Mouse (Mus musculus) forebrain, postnatal 0 days (tissue): ENCODE results near the gene Exoc3l2. TPM values are rescaled to one million over a fixed set of nuclear protein-coding genes. Genes with fewer than 3 reads are reported as not detected.
A peak's percentile ranks its signal among the peaks of the same experiment; 100 is the strongest.

Experiments used
- ATAC-seq: fragments of 200-750 bp; cut with Nextera tagmentation; 2 replicates; pipeline ENCODE4 v1.8.0; 2017; ENCODE audit warnings: mild to moderate bottlenecking, moderate library complexity
- DNase-seq: peaks from one replicate; pipeline ENCODE4 v3.0.0-alpha.2; 2015
- H3K27ac ChIP-seq: fragments of 300-500 bp; sonication (generic); 2 replicates; pipeline ENCODE4 v1.5.1; 2014; ENCODE audit warnings: low read depth, mild to moderate bottlenecking, antibody characterized with exemption, low read length, moderate library complexity, mixed read lengths
- H3K27me3 ChIP-seq: fragments of 300-500 bp; sonication (generic); 2 replicates; pipeline ENCODE4 v1.6.1; 2014; ENCODE audit warnings: mild to moderate bottlenecking, low read length, mixed read lengths; ENCODE audit not compliant: insufficient read depth
- H3K36me3 ChIP-seq: fragments of 300-500 bp; sonication (generic); 2 replicates; pipeline ENCODE4 v1.6.1; 2014; ENCODE audit warnings: mild to moderate bottlenecking, moderate library complexity; ENCODE audit not compliant: insufficient read depth
- H3K4me1 ChIP-seq: fragments of 300-500 bp; sonication (generic); 2 replicates; pipeline ENCODE4 v1.6.1; 2014; ENCODE audit warnings: antibody characterized with exemption; ENCODE audit not compliant: insufficient read depth
- H3K4me2 ChIP-seq: fragments of 300-500 bp; sonication (generic); 2 replicates; pipeline ENCODE4 v1.6.1; 2014; ENCODE audit warnings: low read depth, mild to moderate bottlenecking, moderate library complexity
- H3K4me3 ChIP-seq: fragments of 300-500 bp; sonication (generic); 2 replicates; pipeline ENCODE4 v1.5.1; 2014; ENCODE audit warnings: low read depth, low read length, mixed read lengths
- H3K9ac ChIP-seq: fragments of 300-500 bp; sonication (generic); 2 replicates; pipeline ENCODE4 v1.6.1; 2014; ENCODE audit warnings: mild to moderate bottlenecking
- H3K9me3 ChIP-seq: fragments of 300-500 bp; sonication (generic); 2 replicates; pipeline ENCODE4 v1.6.1; 2016; ENCODE audit warnings: low read length
- CTCF ChIP-seq: sonication (generic); IDR thresholded peaks from 2 replicates; pipeline ENCODE4 v1.5.1; 2016; ENCODE audit warnings: antibody characterized with exemption, control low read depth, low read depth
- WGBS: fragments of 180-500 bp; shearing (Covaris S2); extraction: QIAGEN DNeasy Blood & Tissue Kit; methylation state at CpG from one replicate; pipeline ENCODE4 v1.1.7; 2014; 5-methylcytosine and 5-hydroxymethylcytosine counted together
- polyA plus RNA-seq: library from polyadenylated mRNA; unstranded; fragments of >200 nt; fragmentation: Nextera tagmentation; extraction: Ambion mirVana; gene quantifications from 2 replicates; pipeline ENCODE4 v1.2.1, GENCODE M21; 2015
- total RNA-seq: library from RNA; depleted of rRNA; stranded (reverse); fragments of >200 nt; gene quantifications from 2 replicates; pipeline ENCODE4 v1.2.3, GENCODE M21; 2014

The Exoc3l2 gene
- total and polyA plus RNA-seq, 2 experiments from 2014 or later: 0.14 to 0.38 TPM

- Histone ChIP-seq H3K36me3 (no peaks in the 10 kb centered on the region), H3K4me3 (no peak overlapping the region), H3K4me2 (no peak overlapping the region), H3K9me3 (no peaks in the 10 kb centered on the region), H3K27me3 (peaks cover 41% of the 10 kb centered on the region), H3K4me1 (no peaks in the 10 kb centered on the region), H3K9ac (no peak overlapping the region), H3K27ac (no peak overlapping the region)
- TF ChIP-seq CTCF: no peak
- ATAC-seq (no peak), DNase-seq (no peak)
- WGBS: 19% methylated on average over 23 of the region's 23 CpGs
Measured at GRCm38 (mm10) chr7:19469404-19469803, 6.3 kb downstream of the Exoc3l2 start.

- H3K27me3 ChIP-seq: peaks cover 41% of the 10 kb centered on the region
- WGBS: 8% methylated on average over 14 of the region's 14 CpGs
- no peak for ATAC-seq
Measured at GRCm38 (mm10) chr7:19470308-19470707, 7.2 kb downstream of the Exoc3l2 start.

GRCm38 (mm10) chr7:19472403-19472802 is 9.3 kb downstream of the Exoc3l2 start:
- H3K27me3 ChIP-seq: peaks cover 44% of the 10 kb centered on the region
- H3K27ac ChIP-seq: no peak overlapping the region
- WGBS: 40% methylated on average over 4 of the region's 4 CpGs
- ATAC-seq: no peak
- H3K4me1 ChIP-seq: no peaks in the 10 kb centered on the region
- no peaks in the 10 kb centered on the region for H3K36me3 ChIP-seq
- no peak overlapping the region for H3K9ac ChIP-seq
- DNase-seq: no peak
- H3K9me3 ChIP-seq: no peaks in the 10 kb centered on the region
- TF ChIP-seq CTCF: no peak
- H3K4me2 ChIP-seq: no peak overlapping the region
- H3K4me3 ChIP-seq: no peak overlapping the region

More at GRCm38 (mm10) chr7:19470308-19470707, 7.2 kb downstream of the Exoc3l2 start:
- no peak overlapping the region for H3K27ac ChIP-seq
- H3K4me3 ChIP-seq: no peak overlapping the region
- no peak overlapping the region for H3K4me2 ChIP-seq
- H3K4me1 ChIP-seq: no peaks in the 10 kb centered on the region
- H3K36me3 ChIP-seq: no peaks in the 10 kb centered on the region
- no peaks in the 10 kb centered on the region for H3K9me3 ChIP-seq
- DNase-seq: no peak
- no peak overlapping the region for H3K9ac ChIP-seq
- no peak for TF ChIP-seq CTCF

GRCm38 (mm10) chr7:19473875-19474443 is 10.8 kb downstream of the Exoc3l2 start:
- H3K9me3 ChIP-seq: no peaks in the 10 kb centered on the region
- peak overlapping the region; percentile 80 for H3K27ac ChIP-seq
- 0% methylated on average over 40 of the region's 89 CpGs for WGBS
- peak; percentile 90 for ATAC-seq
- no peaks in the 10 kb centered on the region for H3K4me1 ChIP-seq
- H3K36me3 ChIP-seq: no peaks in the 10 kb centered on the region
- TF ChIP-seq CTCF: no peak
- H3K4me2 ChIP-seq: peak overlapping the region; percentile 79
- peak overlapping the region; percentile 55 for H3K4me3 ChIP-seq
- peak; percentile 93 for DNase-seq
- H3K9ac ChIP-seq: peak overlapping the region; percentile 69
- H3K27me3 ChIP-seq: peaks cover 45% of the 10 kb centered on the region

- Histone ChIP-seq H3K27ac (no peak overlapping the region), H3K27me3 (peaks cover 21% of the 10 kb centered on the region), H3K9me3 (no peaks in the 10 kb centered on the region), H3K4me2 (no peak overlapping the region), H3K9ac (no peak overlapping the region), H3K4me3 (no peak overlapping the region), H3K4me1 (no peaks in the 10 kb centered on the region), H3K36me3 (no peaks in the 10 kb centered on the region)
- no peak for ATAC-seq
- TF ChIP-seq CTCF: no peak
- WGBS: 81% methylated on average over 2 of the region's 2 CpGs
- no peak for DNase-seq
Measured at GRCm38 (mm10) chr7:19477084-19477483, 14.0 kb downstream of the Exoc3l2 start.

- WGBS: 25% methylated on average over 14 of the region's 14 CpGs
- no peaks in the 10 kb centered on the region for H3K36me3 ChIP-seq
- H3K27me3 ChIP-seq: peaks cover 14% of the 10 kb centered on the region; the same call in 1 of the 2 replicates
- no peak overlapping the region for H3K27ac ChIP-seq
- no peak overlapping the region for H3K4me3 ChIP-seq
- H3K4me1 ChIP-seq: no peaks in the 10 kb centered on the region
- ATAC-seq: no peak
- no peak for TF ChIP-seq CTCF
- H3K4me2 ChIP-seq: no peak overlapping the region
- no peak for DNase-seq
- H3K9ac ChIP-seq: no peak overlapping the region
- no peaks in the 10 kb centered on the region for H3K9me3 ChIP-seq
Measured at GRCm38 (mm10) chr7:19477624-19478384, 14.7 kb downstream of the Exoc3l2 start.

- 83% methylated on average over 8 of the region's 8 CpGs for WGBS
- Histone ChIP-seq H3K4me3 (no peak overlapping the region), H3K36me3 (no peaks in the 10 kb centered on the region), H3K9ac (no peak overlapping the region), H3K9me3 (no peaks in the 10 kb centered on the region), H3K27me3 (peaks cover 3% of the 10 kb centered on the region; the same call in 1 of the 2 replicates), H3K27ac (no peak overlapping the region), H3K4me2 (no peak overlapping the region), H3K4me1 (no peaks in the 10 kb centered on the region)
- DNase-seq (no peak), ATAC-seq (no peak)
- no peak for TF ChIP-seq CTCF
Measured at GRCm38 (mm10) chr7:19483281-19483680, 20.1 kb downstream of the Exoc3l2 start.
